Mouse (Mus musculus) urinary bladder, adult 18-20 months (tissue): ENCODE results near the gene Olfr452.

Experiments used
- DNase-seq, 2 experiments: peaks; one replicate each; pipeline ENCODE4 v3.0.0; 2022; ENCODE audit warnings: low spot score in 2 of 2, mixed read lengths in 2 of 2

Olfr452 gene

DNA sequence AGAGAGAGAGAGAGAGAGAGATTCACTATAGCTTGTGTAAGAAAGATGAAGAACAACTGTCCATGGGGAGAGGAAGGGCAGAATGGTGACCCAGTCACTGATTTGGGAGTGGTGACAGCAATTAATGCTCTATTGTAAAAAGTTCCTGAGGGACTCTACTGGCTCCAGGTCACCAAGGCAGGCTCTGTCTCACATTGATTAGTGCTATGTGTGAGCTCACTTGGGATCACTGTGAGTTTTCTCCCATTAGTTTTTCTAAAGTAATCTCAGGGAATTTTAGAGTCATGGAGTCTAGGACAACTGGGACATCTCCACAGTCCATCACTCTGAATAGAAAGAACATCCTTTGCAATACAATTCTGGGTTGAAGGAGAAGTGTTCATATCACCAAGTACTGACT, at the start of gene Olfr452:
Gene Olfr452, plus strand, starts transcription at position 301 of the 400 bp plus-strand sequence.
- no peak for DNase-seq

GRCm38 (mm10) chr6:42739071-42739470, 45.8 kb upstream of the Olfr452 start, which contains the start of gene Olfr453:
Gene Olfr453, plus strand, starts transcription at chr6:42739371.
- no peak for DNase-seq

- DNase-seq = no peak
Observed at GRCm38 (mm10) chr6:42742303-42742702, 42.6 kb upstream of the Olfr452 start.

DNA sequence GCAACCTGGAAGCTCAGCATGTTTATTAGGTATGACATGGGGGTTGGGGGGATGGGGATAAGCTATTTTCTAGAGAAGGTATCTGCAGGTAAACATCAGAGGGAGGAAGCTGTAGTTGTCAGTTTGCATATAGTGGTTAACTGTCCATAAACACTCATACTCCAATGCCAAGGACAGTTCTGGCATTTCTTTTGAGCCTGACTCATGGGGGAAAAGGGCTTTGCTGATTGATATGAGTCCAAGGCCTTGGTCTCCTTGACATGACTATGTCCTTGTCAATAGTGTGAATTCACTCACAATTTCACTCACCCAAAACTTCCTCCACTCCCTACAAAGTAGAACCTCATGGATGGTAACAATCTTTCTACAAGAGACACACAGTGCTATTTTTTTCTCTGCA, 37.0 kb upstream of the Olfr452 start:
- DNase-seq = no peak

- no peak for DNase-seq
Observed at GRCm38 (mm10) chr6:42756104-42756503, 28.8 kb upstream of the Olfr452 start, which contains the start of gene Olfr38. Gene Olfr38, plus strand, starts transcription at chr6:42756404.

DNA sequence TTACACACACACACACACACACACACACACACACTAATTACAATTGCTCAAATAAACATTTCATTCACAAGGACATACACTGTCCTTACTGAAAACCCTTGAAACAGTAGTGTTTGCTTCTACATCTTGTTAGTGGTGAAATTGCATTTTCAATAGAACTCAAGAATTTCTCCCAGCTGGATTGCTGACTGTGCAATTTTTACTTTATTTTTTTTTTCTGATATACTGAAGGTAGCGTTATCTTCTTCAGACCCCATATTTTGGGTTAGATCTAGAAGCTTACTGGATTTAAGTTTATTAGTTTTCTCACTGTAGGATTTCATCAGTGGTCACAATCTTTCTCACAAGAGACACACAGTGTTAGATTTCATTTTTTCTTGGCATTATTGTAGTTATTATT, 7.8 kb upstream of the Olfr452 start:
- DNase-seq = no peak

- DNase-seq = no peak
Observed at GRCm38 (mm10) chr6:42790247-42790948, 5.5 kb downstream of the Olfr452 start.

- DNase-seq = no peak
Observed at GRCm38 (mm10) chr6:42790949-42791556, 6.2 kb downstream of the Olfr452 start.

DNA sequence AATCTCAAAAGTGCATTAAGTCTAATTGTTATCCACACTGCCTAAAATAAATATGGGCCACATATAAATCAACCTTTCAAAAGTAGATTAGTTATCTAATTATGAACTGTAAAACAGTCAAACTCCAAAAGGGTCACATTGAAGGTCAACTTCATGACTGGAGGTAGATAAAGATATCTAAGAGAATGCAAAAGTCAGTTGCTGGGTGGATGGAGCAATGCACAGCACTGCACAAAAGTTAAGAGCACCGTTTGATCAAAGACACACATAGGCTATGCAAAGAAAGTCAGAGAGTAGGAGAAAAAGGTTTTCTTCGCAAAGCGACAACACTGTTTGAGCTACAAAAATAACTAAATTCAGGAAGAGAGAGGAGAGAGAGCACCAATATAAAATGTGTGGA, 10.1 kb downstream of the Olfr452 start:
- no peak for DNase-seq

GRCm38 (mm10) chr6:42811639-42812038, 26.7 kb downstream of the Olfr452 start, which contains the start of gene Olfr450:
Gene Olfr450, plus strand, starts transcription at chr6:42811939.
- DNase-seq = no peak

- DNase-seq = no peak
Observed at GRCm38 (mm10) chr6:42834084-42834483, 49.2 kb downstream of the Olfr452 start, which contains the start of gene Olfr449. Gene Olfr449, plus strand, starts transcription at chr6:42834384.
